Mouse (Mus musculus): ENCODE results near the gene Cts8.

DNA sequence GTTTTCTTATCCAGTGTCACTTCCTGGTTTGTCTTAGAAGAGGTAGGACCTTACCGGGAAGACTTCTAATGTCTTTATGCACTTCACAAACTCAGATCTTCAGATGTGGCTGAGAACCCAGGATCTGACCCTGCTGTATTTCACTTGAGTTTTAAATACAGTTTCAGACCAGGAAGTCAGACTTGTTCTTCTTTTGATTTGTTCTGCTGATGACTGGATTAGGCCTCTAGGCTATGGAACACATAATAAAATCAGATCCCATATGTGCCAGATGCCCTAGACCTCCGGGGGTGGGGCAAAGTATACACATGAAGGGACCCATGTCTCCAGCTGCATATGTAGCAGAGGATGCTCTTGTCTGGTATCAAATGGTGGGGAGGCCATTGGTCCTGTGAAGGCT, 33.6 kb upstream of the Cts8 start, which contains the start of gene Gm49398:
- TF ChIP-seq GATA1 (IDR thresholded peaks at IDR 0.05; ENCODE audit: low read length) (no peak), TAL1 (IDR thresholded peaks at IDR 0.05; ENCODE audit: low read length) (no peak)
